Mouse (Mus musculus) MEL (cell line): Measurements from ENCODE around the gene Lrrc3.

Experiments used
- CHD2 ChIP-seq: IDR thresholded peaks from 2 replicates; pipeline ENCODE4 v1.6.1; 2011; ENCODE audit warnings: low read length, improper control_type of control experiment
- CTCF ChIP-seq, 3 experiments: IDR thresholded peaks in 2 of 3; conservative IDR thresholded peaks in 1 of 3; 2 replicates each; pipeline ENCODE4 v1.5.1; 2011 to 2012; ENCODE audit warnings: low read length in 3 of 3, low read depth in 2 of 3, mild to moderate bottlenecking in 2 of 3, improper control_type of control experiment in 1 of 3, inconsistent platforms in 1 of 3, mixed read lengths in 1 of 3, moderate library complexity in 1 of 3; ENCODE audit not compliant: control insufficient read depth in 1 of 3, insufficient read depth in 1 of 3, poor library complexity in 1 of 3, severe bottlenecking in 1 of 3
- EP300 ChIP-seq, 2 experiments: IDR thresholded peaks; 2 replicates each; pipeline ENCODE4 v1.6.1; 2011; ENCODE audit warnings: improper control_type of control experiment in 2 of 2, low read length in 2 of 2, low read depth in 1 of 2, mild to moderate bottlenecking in 1 of 2
- HCFC1 ChIP-seq: IDR thresholded peaks from 2 replicates; pipeline ENCODE4 v1.6.1; 2012; ENCODE audit warnings: low read depth, mild to moderate bottlenecking, inconsistent platforms, low read length, improper control_type of control experiment, moderate library complexity
- MXI1 ChIP-seq: IDR thresholded peaks from 2 replicates; pipeline ENCODE4 v1.6.1; 2011; ENCODE audit warnings: mild to moderate bottlenecking, low read depth, low read length, improper control_type of control experiment
- POLR2A ChIP-seq, 2 experiments: IDR thresholded peaks; 2 replicates each; pipeline ENCODE4 v1.6.1; 2011 to 2012; ENCODE audit warnings: low read length in 2 of 2, mild to moderate bottlenecking in 2 of 2, control low read depth in 1 of 2, improper control_type of control experiment in 1 of 2, low read depth in 1 of 2, moderate library complexity in 1 of 2; ENCODE audit not compliant: control insufficient read depth in 1 of 2, insufficient read depth in 1 of 2, poor library complexity in 1 of 2
- TBP ChIP-seq: IDR thresholded peaks from 2 replicates; pipeline ENCODE4 v1.8.0; 2011; ENCODE audit warnings: low read depth, low read length, improper control_type of control experiment
- USF1 ChIP-seq: IDR thresholded peaks from 2 replicates; pipeline ENCODE4 v1.6.1; 2014; ENCODE audit warnings: low read depth, mild to moderate bottlenecking, inconsistent platforms, low read length, improper control_type of control experiment, moderate library complexity

DNA sequence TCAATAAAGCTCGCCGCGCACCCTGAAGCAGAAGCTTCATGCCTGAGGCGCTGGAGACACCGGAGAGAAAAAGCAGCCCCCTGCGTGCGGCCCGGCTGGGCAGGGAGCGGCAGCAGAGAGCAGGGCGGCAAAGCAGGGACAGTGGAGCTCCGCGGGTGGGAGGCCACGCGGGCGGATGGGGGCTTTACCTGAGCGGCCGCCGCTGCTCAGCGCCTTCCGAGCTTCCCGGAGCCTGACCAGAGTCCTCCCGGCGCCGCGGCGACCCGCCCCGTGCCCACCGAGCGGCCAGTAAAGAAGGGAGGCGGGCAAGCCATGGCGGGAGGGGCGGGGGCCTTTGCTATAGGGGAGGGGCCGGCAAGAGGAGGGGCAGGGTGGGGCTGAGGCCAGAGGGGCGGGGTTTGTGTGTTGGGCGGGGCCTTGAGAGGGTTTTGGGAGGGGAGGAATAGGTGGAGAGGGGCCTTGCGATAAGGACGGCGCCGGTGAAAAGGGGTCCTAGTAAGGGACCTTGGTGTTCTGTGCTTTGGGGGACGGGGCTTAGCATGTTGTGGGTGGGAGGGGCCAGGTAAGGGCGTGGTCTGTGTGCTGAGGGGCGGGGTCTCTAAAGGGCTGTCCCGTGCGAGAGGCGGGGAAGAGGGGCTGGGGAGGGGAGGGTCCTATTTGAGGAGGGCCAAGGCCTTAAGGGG is at the start of gene Lrrc3:
- TF ChIP-seq EP300 (IDR thresholded peaks at IDR 0.05; ENCODE audit: low read depth in 1 of 2, low read length in 2 of 2): no peak
- 0 out of 2 replicates have a peak, but pooled peaks have one; percentile 12 for TF ChIP-seq HCFC1
- peak in 2 of 3 experiments; percentile 7 to 8; a peak in 1 of 6 replicates for TF ChIP-seq CTCF (IDR thresholded peaks at IDR 0.05 in 2 of 3, conservative IDR thresholded peaks at IDR 0.05 in 1 of 3; ENCODE audit: control insufficient read depth in 1 of 3, insufficient read depth in 1 of 3, low read depth in 2 of 3, low read length in 3 of 3, poor library complexity in 1 of 3, severe bottlenecking in 1 of 3)
- peak in 1 of 2 experiments; percentile 56; a peak in 1 of 4 replicates for TF ChIP-seq POLR2A (IDR thresholded peaks at IDR 0.05; ENCODE audit: control insufficient read depth in 1 of 2, insufficient read depth in 1 of 2, low read depth in 1 of 2, low read length in 2 of 2, poor library complexity in 1 of 2)
- TF ChIP-seq TBP: peak; percentile 82; the same call in 1 of the 2 replicates
- peak; percentile 51; the same call in 1 of the 2 replicates for TF ChIP-seq MXI1
- TF ChIP-seq CHD2: no peak
- TF ChIP-seq USF1: no peak
